Mouse (Mus musculus) testis, adult 2 months (tissue): ENCODE data around the gene Fbxw27.

Experiments
- CTCF ChIP-seq: fragments of 200-500 bp; IDR thresholded peaks from 2 replicates; pipeline ENCODE4 v1.5.1; 2012; ENCODE audit warnings: low read depth, mild to moderate bottlenecking, inconsistent platforms, low read length, moderate library complexity; ENCODE audit not compliant: control insufficient read depth, insufficient read depth, insufficient replicate concordance
- POLR2A ChIP-seq: fragments of 200-500 bp; IDR thresholded peaks from 2 replicates; pipeline ENCODE4 v1.6.1; 2012; ENCODE audit warnings: low read depth, mild to moderate bottlenecking, inconsistent platforms, low read length, moderate library complexity; ENCODE audit not compliant: control insufficient read depth

- TF ChIP-seq CTCF, result peak; percentile 49; the same call in 1 of the 2 replicates
- peak; percentile 68 for TF ChIP-seq POLR2A
Measured at GRCm38 (mm10) chr9:109832391-109833087, 42.1 kb upstream of the Fbxw27 start, which contains the start of gene Nme6.
